Mouse (Mus musculus): ENCODE measurements at regions not wholly inside any gene's neighbourhood (a gene's known extent, or its start where the extent isn't known, plus 50 kb on each side); places are given as distances from the start of the nearest gene placed in this dataset.

GRCm38 (mm10) chr14:54185265-54185830 lies 68.6 kb downstream of the Dad1 start:
- TF ChIP-seq CTCF (conservative IDR thresholded peaks at IDR 0.05) = no peak
- no peak for DNase-seq (ENCODE audit: low spot score in 2 of 2)
- Histone ChIP-seq H3K4me3 (no peak overlapping the region), H3K27ac (no peak overlapping the region)

DNA sequence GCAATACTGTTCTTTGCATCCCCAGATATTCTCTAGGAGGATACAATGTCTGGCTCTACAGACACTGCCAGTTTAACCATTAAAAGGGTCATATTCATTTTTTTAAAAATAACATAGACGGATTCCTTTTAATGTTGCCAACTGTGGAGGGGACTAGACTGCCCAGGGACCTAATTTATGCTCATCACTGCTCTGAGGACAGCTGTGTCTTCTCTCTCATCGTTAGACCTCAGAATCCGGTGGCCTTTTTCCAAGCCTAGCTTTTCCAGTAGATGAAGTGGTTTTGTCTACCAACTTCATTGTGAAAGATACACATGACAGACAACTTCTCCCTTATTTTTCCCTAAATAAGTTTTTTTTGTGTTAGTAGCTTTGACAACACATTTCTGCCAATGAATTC lies 70.0 kb downstream of the Dad1 start:
- Histone ChIP-seq H3K27ac (no peak overlapping the region), H3K4me3 (no peak overlapping the region)
- DNase-seq (ENCODE audit: low spot score in 2 of 2) = no peak
- TF ChIP-seq CTCF (conservative IDR thresholded peaks at IDR 0.05) = no peak

DNA sequence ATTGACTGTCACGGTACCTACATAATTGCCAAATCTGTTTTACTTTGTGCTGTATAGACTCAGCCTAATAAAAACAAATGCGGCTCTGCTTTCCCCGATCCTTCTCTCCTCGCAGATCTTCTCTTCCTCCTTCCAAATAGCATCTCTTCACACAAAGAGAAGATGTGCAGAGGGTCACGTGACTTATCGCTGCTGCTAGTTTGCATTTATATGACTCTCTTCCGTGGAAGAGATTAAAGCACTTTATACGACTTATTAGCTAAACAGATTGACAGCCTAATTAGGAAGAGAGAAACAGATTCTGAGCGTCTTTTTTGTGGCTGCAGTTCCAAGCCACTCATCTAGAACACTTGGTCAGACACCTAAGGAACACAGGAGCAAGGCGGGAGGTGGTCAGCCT lies 71.1 kb downstream of the Dad1 start:
- no peak for DNase-seq (ENCODE audit: low spot score in 2 of 2)
- TF ChIP-seq CTCF (conservative IDR thresholded peaks at IDR 0.05) = no peak
- no peak overlapping the region for H3K27ac ChIP-seq
- no peak overlapping the region for H3K4me3 ChIP-seq

GRCm38 (mm10) chr14:54181306-54181705 lies 72.6 kb downstream of the Dad1 start:
- no peak for DNase-seq (ENCODE audit: low spot score in 2 of 2)
- no peak overlapping the region for H3K4me3 ChIP-seq
- no peak for TF ChIP-seq CTCF (conservative IDR thresholded peaks at IDR 0.05)
- H3K27ac ChIP-seq = peak overlapping the region; percentile 29; the same call in 1 of the 2 replicates

GRCm38 (mm10) chr14:54180754-54181153 lies 73.2 kb downstream of the Dad1 start:
- DNase-seq (ENCODE audit: low spot score in 2 of 2) = no peak
- Histone ChIP-seq H3K27ac (peak overlapping the region; percentile 29; the same call in 1 of the 2 replicates), H3K4me3 (no peak overlapping the region)
- TF ChIP-seq CTCF (conservative IDR thresholded peaks at IDR 0.05) = no peak

GRCm38 (mm10) chr14:54180271-54180670 lies 73.6 kb downstream of the Dad1 start:
- DNase-seq (ENCODE audit: low spot score in 2 of 2) = no peak
- Histone ChIP-seq H3K27ac (peak overlapping the region; percentile 6; the same call in 1 of the 2 replicates), H3K4me3 (no peak overlapping the region)
- TF ChIP-seq CTCF (conservative IDR thresholded peaks at IDR 0.05) = no peak

DNA sequence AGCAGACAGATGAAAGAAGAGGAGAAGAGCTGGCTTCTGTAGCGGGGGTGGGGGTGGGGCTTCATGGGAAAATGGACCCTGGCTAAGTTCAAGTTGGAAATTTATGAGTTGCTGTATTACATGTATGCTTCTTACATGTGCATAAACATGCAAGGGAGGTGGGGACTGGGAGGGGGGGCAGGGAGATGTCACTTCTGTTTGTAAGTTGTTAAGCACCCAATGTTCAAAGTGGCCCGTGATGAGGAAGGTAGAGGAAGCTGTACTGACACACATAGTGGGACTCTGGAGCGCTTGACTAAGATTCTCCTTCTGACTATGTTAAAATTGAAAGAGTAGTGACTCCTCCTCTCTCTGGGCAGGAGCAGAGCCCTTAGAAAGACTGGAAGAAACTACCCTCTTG lies 75.0 kb downstream of the Dad1 start:
- TF ChIP-seq CTCF (conservative IDR thresholded peaks at IDR 0.05) = no peak
- Histone ChIP-seq H3K4me3 (no peak overlapping the region), H3K27ac (no peak overlapping the region)
- no peak for DNase-seq (ENCODE audit: low spot score in 2 of 2)

- no peak for DNase-seq (ENCODE audit: low spot score in 2 of 2)
- Histone ChIP-seq H3K27ac (no peak overlapping the region), H3K4me3 (no peak overlapping the region)
- TF ChIP-seq CTCF (conservative IDR thresholded peaks at IDR 0.05) = no peak
Measured at GRCm38 (mm10) chr14:54176469-54176868, 77.4 kb downstream of the Dad1 start.

GRCm38 (mm10) chr14:54175476-54175875 lies 78.4 kb downstream of the Dad1 start:
- DNase-seq (ENCODE audit: low spot score in 2 of 2) = no peak
- H3K27ac ChIP-seq = no peak overlapping the region
- TF ChIP-seq CTCF (conservative IDR thresholded peaks at IDR 0.05) = 0 out of 2 replicates have a peak, but pooled peaks have one; percentile 5
- H3K4me3 ChIP-seq = no peak overlapping the region

GRCm38 (mm10) chr14:54173316-54173715 lies 80.6 kb downstream of the Dad1 start:
- no peak overlapping the region for H3K27ac ChIP-seq
- TF ChIP-seq CTCF (conservative IDR thresholded peaks at IDR 0.05) = no peak
- H3K4me3 ChIP-seq = no peak overlapping the region
- no peak for DNase-seq (ENCODE audit: low spot score in 2 of 2)

- TF ChIP-seq CTCF (conservative IDR thresholded peaks at IDR 0.05) = no peak
- no peak for DNase-seq (ENCODE audit: low spot score in 2 of 2)
- Histone ChIP-seq H3K4me3 (no peak overlapping the region), H3K27ac (no peak overlapping the region)
Measured at GRCm38 (mm10) chr14:54169254-54169653, 84.7 kb downstream of the Dad1 start.

GRCm38 (mm10) chr14:54168414-54168931 lies 85.4 kb downstream of the Dad1 start:
- Histone ChIP-seq H3K4me3 (no peak overlapping the region), H3K27ac (no peak overlapping the region)
- no peak for DNase-seq (ENCODE audit: low spot score in 2 of 2)
- TF ChIP-seq CTCF (conservative IDR thresholded peaks at IDR 0.05) = peak; percentile 39

DNA sequence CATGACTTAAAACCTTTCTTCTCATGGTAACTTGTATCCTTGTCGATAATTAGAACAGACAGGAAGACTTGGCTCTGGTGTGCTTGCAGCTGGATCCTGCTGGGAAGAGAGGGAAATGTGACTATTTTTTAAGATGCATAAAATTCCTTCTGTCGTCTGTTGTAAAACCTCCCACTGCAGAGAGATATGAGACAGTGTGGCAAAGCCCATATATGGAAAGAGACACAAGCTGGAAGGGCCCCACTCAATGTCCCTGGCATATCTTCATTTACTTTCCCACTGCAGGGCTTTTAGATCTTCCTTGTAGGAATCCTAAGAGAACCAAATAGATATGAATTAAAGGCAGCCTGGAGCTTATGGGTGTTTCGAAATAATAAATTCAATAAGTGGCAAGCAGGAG lies 87.8 kb downstream of the Dad1 start:
- Histone ChIP-seq H3K27ac (no peak overlapping the region), H3K4me3 (no peak overlapping the region)
- TF ChIP-seq CTCF (conservative IDR thresholded peaks at IDR 0.05) = no peak
- peak in 1 of 2 experiments; percentile 43 for DNase-seq (ENCODE audit: low spot score in 2 of 2)

- no peak for DNase-seq (ENCODE audit: low spot score in 2 of 2)
- H3K27ac ChIP-seq = no peak overlapping the region
- no peak overlapping the region for H3K4me3 ChIP-seq
- no peak for TF ChIP-seq CTCF (conservative IDR thresholded peaks at IDR 0.05)
Measured at GRCm38 (mm10) chr14:54164874-54165273, 89.0 kb downstream of the Dad1 start.
